Mouse (Mus musculus): ENCODE results near the gene Rap2b.

Rap2b gene

GRCm38 (mm10) chr3:61361338-61361737 lies at the start of gene Rap2b:
Gene Rap2b (plus strand): TSS chr3:61361638.
- no peak for DNase-seq (ENCODE audit: low read depth)

DNA sequence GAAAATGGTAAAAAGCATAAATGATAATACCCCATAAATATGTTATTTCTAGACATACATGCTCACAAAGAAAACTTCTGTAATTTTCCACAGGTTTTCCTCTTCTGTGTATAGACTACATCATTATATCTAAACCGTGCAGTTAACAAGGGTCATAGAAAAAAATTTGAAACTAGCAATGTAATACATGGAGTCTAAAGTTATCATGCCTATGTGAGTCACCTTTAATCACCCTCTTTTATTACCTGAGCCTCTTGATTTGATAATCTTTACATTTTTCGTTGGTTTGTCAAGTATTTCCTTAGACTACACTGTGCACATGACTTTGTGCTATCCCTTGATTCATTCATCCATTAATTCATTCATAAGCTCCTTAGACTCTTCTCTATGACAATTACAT lies 46.4 kb upstream of the Rap2b start:
- DNase-seq (ENCODE audit: low read depth): no peak

- DNase-seq (ENCODE audit: low read depth): no peak
Observed at GRCm38 (mm10) chr3:61320031-61320430, 41.4 kb upstream of the Rap2b start.

- no peak for DNase-seq (ENCODE audit: low read depth)
Observed at GRCm38 (mm10) chr3:61321632-61322031, 39.8 kb upstream of the Rap2b start.

DNA sequence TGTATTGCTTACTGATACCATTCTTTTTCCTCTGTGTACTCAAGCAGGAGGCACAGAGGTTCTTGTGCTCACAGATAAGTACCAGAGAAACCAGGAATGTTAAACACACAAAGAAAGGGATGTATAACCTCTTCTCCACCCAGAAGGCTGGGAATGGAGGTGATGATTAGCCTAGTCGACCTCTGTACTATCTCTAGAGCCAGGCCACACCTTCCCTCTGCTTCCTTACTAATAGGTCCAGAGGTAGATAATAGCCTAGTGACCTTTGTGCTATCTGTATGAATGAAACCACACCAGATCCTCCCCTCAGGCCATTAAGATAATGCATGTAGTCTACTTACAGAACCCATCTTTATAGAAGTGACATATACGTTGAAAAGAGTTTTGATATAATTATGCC lies 25.2 kb upstream of the Rap2b start:
- DNase-seq (ENCODE audit: low read depth): no peak

DNA sequence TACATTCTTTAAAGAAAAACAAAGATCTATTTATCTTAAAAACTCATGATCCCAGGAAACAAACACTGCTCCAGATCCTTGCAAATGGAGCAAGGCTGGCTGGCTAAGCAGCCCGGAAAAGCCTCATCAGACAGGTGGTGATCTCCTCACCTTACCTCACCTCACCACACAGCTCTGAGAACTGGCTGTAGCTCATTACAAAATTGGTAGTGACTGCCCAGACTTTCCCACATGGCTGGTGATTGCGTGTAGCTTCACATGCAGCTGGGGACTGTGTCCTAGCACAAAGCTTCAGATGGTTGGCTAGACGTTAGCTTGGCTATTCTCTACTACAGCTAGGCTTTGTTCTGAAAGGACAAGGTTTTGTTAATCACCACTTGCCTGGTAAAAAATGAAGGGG lies 24.2 kb upstream of the Rap2b start:
- DNase-seq (ENCODE audit: low read depth): no peak

GRCm38 (mm10) chr3:61340321-61340720 lies 21.1 kb upstream of the Rap2b start:
- no peak for DNase-seq (ENCODE audit: low read depth)

- DNase-seq (ENCODE audit: low read depth): no peak
Observed at GRCm38 (mm10) chr3:61344031-61344430, 17.4 kb upstream of the Rap2b start.

DNA sequence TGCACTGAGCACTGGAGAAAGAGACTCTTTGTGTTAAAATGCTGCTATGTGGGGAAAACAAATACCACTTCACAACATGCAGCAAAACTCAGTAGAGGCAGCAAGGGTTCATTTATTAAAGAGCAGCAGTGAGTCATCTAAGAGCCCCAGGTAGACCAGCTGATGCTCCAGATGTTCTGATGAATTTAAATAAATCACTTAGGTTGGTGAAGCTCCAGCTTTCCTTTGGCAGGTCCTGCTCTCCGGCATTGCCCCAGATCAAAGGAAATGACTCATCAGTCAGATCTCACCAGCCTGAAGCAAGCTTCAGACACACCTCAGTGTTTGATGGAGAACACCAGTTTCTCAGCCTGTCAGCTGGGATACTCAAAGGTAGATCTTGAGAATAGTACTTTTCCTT lies 15.8 kb upstream of the Rap2b start:
- no peak for DNase-seq (ENCODE audit: low read depth)

GRCm38 (mm10) chr3:61348036-61348614 lies 13.3 kb upstream of the Rap2b start:
- no peak for DNase-seq (ENCODE audit: low read depth)

- DNase-seq (ENCODE audit: low read depth): no peak
Observed at GRCm38 (mm10) chr3:61349433-61349832, 12.0 kb upstream of the Rap2b start.

DNA sequence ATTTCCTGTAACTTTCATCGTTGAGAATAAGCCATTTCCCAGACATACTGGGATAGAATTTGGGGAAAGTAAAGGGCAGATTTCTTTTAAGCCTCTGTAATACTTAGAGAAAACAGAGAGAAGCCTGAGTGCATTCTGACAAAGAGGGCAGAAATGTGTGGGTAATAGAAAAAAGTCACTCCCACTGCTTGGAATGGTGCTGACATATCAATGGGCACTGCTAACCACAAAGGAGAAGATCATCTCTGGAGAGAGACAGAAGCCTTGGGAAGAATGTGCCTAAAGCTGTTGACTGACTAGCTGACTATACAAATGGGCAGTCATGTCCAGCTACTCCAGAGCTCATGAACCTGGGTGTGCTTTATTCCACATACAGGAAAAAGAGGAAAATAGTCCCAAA lies 6.0 kb upstream of the Rap2b start:
- DNase-seq (ENCODE audit: low read depth): no peak

DNA sequence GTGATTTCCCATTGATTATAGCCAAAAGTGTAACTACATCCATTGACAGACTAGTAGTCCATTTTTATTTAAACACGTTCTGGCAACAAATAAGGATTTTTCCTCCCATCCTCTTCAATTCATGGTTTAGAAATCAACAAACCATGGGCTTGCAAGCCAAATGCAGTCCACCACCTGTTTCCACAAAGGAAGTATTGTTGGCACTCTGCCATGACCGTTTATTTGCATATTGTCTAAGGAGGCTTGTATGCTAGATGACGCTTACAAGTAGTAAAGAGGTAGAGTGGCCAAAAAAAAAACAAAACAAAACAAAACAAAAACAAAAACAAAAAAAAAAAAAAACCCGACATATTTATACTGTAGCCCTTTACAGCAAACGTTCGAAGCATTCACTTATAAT lies 3.3 kb upstream of the Rap2b start:
- DNase-seq (ENCODE audit: low read depth): no peak

DNA sequence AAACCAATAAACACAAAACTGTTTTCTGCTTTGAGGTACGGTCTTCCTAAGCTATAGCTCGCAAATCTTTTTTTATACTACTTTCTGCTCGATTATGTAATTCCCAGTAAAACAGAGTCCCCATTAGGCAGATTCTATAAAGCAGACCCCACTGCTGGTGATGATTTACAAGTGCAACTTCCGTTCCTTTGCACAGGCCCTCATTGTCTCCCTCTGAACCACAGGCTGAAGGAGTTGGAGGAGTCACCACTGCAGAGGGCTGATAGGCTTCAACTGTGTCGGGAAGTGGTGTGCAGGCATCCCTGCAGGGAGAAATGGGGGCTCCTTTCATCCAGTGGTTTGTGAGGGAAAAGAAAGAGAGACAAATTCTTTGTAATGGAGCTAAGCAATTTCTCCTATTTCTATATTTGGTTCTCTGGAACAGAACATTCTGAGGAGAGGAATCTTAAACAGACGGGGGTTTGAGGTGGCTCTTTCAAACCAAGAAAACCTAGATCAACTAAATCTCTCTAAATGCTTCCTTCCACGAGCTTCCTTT lies 2.6 kb upstream of the Rap2b start:
- DNase-seq (ENCODE audit: low read depth): no peak

DNA sequence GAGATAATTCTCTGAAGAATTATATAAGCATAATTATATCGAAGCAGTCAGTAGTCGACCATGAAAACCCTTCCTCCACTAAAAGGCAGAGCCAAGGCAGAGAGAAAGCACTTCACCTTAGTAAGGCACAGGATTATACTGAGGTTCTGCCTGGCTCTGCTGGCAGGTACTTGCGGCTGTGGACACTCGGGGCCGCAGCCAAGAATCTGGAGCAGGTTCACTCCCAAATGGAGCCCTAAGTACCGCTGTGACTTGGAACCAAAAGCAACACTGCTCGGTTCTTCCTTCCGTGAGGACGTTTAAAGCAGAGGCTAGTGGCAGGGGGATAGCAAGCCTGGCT lies 1.4 kb downstream of the Rap2b start:
- DNase-seq (ENCODE audit: low read depth): no peak

GRCm38 (mm10) chr3:61363161-61363988 lies 1.9 kb downstream of the Rap2b start:
- DNase-seq (ENCODE audit: low read depth): peak; percentile 91

GRCm38 (mm10) chr3:61363989-61364660 lies 2.7 kb downstream of the Rap2b start:
- peak; percentile 85 for DNase-seq (ENCODE audit: low read depth)

DNA sequence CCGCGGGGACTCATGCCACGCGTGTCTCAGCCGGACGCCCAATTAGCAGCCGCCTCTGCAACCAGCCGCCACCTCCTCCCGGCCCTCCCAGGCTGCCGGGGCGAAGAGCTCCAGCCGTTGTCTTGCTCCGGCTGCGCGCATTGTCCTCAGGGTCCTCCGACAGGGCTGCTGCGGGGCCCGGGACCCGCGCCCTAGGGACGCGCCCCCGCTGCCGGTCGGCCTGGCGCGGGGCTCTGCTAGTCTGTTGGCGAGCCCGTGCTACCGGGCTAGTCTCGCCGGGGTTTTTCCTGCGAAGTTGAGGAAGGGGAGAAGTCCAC lies 3.2 kb downstream of the Rap2b start:
- DNase-seq (ENCODE audit: low read depth): no peak

- no peak for DNase-seq (ENCODE audit: low read depth)
Observed at GRCm38 (mm10) chr3:61364978-61365778, 3.7 kb downstream of the Rap2b start.

- DNase-seq (ENCODE audit: low read depth): no peak
Observed at GRCm38 (mm10) chr3:61365779-61366373, 4.4 kb downstream of the Rap2b start, which contains the start of gene B430305J03Rik. Gene B430305J03Rik (minus strand): TSS chr3:61365951.

GRCm38 (mm10) chr3:61368446-61368845 lies 7.0 kb downstream of the Rap2b start:
- no peak for DNase-seq (ENCODE audit: low read depth)

- DNase-seq (ENCODE audit: low read depth): no peak
Observed at GRCm38 (mm10) chr3:61376001-61376400, 14.6 kb downstream of the Rap2b start.
